Mouse (Mus musculus) stomach, postnatal 0 days (tissue): ENCODE measurements around the gene Rif1. TPM values are rescaled to one million over a fixed set of nuclear protein-coding genes. Genes with fewer than 3 reads are reported as not detected.

ENCODE experiments used
- ATAC-seq: fragments of 200-750 bp; cut with Nextera tagmentation; 2 replicates; pipeline ENCODE4 v1.8.0; 2017; ENCODE audit not compliant: low FRiP score, low TSS enrichment
- DNase-seq: peaks from one replicate; pipeline ENCODE4 v3.0.0-alpha.2; 2016; ENCODE audit warnings: low spot score
- H3K27ac ChIP-seq: fragments of 300-500 bp; sonication (generic); replicated peaks from 2 replicates; pipeline ENCODE4 v1.5.1; 2014; ENCODE audit warnings: mild to moderate bottlenecking, control low read depth
- H3K27me3 ChIP-seq: fragments of 300-500 bp; sonication (generic); 2 replicates; pipeline ENCODE4 v1.6.1; 2014; ENCODE audit warnings: low read length; ENCODE audit not compliant: control insufficient read depth, insufficient read depth
- H3K36me3 ChIP-seq: fragments of 300-500 bp; sonication (generic); 2 replicates; pipeline ENCODE4 v1.6.1; 2014; ENCODE audit warnings: low read length, mixed read lengths; ENCODE audit not compliant: control insufficient read depth, insufficient read depth
- H3K4me1 ChIP-seq: fragments of 300-500 bp; sonication (generic); replicated peaks from 2 replicates; pipeline ENCODE4 v1.6.1; 2014; ENCODE audit warnings: antibody characterized with exemption; ENCODE audit not compliant: control insufficient read depth, insufficient read depth
- H3K4me2 ChIP-seq: fragments of 300-500 bp; sonication (generic); replicated peaks from 2 replicates; pipeline ENCODE4 v1.6.1; 2014; ENCODE audit warnings: low read depth, mild to moderate bottlenecking, control low read depth, moderate library complexity
- H3K4me3 ChIP-seq: fragments of 300-500 bp; sonication (generic); 2 replicates; pipeline ENCODE4 v1.5.1; 2014; ENCODE audit warnings: low read depth, low read length, control low read depth
- H3K9ac ChIP-seq: fragments of 300-500 bp; sonication (generic); 2 replicates; pipeline ENCODE4 v1.6.1; 2014; ENCODE audit warnings: mild to moderate bottlenecking, low read length, control low read depth, mixed read lengths
- H3K9me3 ChIP-seq: fragments of 300-500 bp; sonication (generic); 2 replicates; pipeline ENCODE4 v1.6.1; 2016; ENCODE audit warnings: low read length; ENCODE audit not compliant: control insufficient read depth
- CTCF ChIP-seq: IDR thresholded peaks from 2 replicates; pipeline ENCODE4 v1.5.1; 2016; ENCODE audit warnings: antibody characterized with exemption, low read depth, mild to moderate bottlenecking, moderate library complexity
- EP300 ChIP-seq: optimal IDR thresholded peaks from 2 replicates; pipeline ENCODE3; 2016; ENCODE audit warnings: antibody characterized with exemption
- WGBS: fragments of 180-500 bp; shearing (Covaris S2); extraction: QIAGEN DNeasy Blood & Tissue Kit; methylation state at CpG from one replicate; pipeline ENCODE4 v1.1.7; 2014; 5-methylcytosine and 5-hydroxymethylcytosine counted together
- polyA plus RNA-seq: library from polyadenylated mRNA; unstranded; fragments of >200 nt; fragmentation: Nextera tagmentation; extraction: Ambion mirVana; gene quantifications from 2 replicates; pipeline ENCODE4 v1.2.1, GENCODE M21; 2015

Rif1 gene
- polyA plus RNA-seq, 1 experiment from 2014 or later: 8.9 TPM

GRCm38 (mm10) chr2:52043485-52043884, 29.1 kb upstream of the Rif1 start:
- H3K27me3 ChIP-seq: no peaks in the 10 kb centered on the region
- no peak overlapping the region for H3K9ac ChIP-seq
- H3K4me2 ChIP-seq: no peak overlapping the region
- TF ChIP-seq EP300 (no peak), CTCF (no peak)
- no peaks in the 10 kb centered on the region for H3K4me1 ChIP-seq
- no peaks in the 10 kb centered on the region for H3K9me3 ChIP-seq
- WGBS: 84% methylated on average over 11 of the region's 11 CpGs
- no peak for DNase-seq
- no peak overlapping the region for H3K27ac ChIP-seq
- no peak overlapping the region for H3K4me3 ChIP-seq
- H3K36me3 ChIP-seq: no peaks in the 10 kb centered on the region
- no peak for ATAC-seq

DNA sequence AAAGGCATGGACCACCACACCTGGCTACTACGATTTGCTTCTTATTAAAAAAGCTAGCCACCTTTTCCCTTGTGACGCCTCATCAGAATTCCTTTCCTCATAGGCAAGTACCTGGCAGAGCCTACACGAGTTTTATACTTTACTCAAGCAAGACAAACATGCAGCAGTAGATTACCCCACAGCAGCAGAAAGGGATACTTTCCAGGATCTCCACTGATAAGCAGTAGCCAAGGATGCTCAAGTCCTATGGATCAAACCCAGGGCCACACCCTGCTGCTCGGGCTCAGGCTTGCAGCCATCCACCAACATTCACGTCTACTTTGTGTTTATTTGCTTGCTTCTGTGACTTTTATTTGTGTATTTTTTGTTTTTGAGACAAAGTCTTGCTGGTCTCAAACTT, 26.6 kb upstream of the Rif1 start:
- no peak for TF ChIP-seq CTCF
- no peak for TF ChIP-seq EP300
- no peaks in the 10 kb centered on the region for H3K4me1 ChIP-seq
- no peaks in the 10 kb centered on the region for H3K9me3 ChIP-seq
- H3K4me2 ChIP-seq: no peak overlapping the region
- H3K36me3 ChIP-seq: no peaks in the 10 kb centered on the region
- ATAC-seq (no peak), DNase-seq (no peak)
- no peak overlapping the region for H3K27ac ChIP-seq
- no peak overlapping the region for H3K9ac ChIP-seq
- WGBS: 68% methylated on average over 5 of the region's 5 CpGs
- H3K4me3 ChIP-seq: no peak overlapping the region
- no peaks in the 10 kb centered on the region for H3K27me3 ChIP-seq

- no peaks in the 10 kb centered on the region for H3K36me3 ChIP-seq
- no peak overlapping the region for H3K4me2 ChIP-seq
- no peak for DNase-seq
- H3K4me3 ChIP-seq: no peak overlapping the region
- H3K9me3 ChIP-seq: no peaks in the 10 kb centered on the region
- H3K4me1 ChIP-seq: no peaks in the 10 kb centered on the region
- 85% methylated on average over 11 of the region's 11 CpGs for WGBS
- no peak for ATAC-seq
- no peak for TF ChIP-seq EP300
- no peak overlapping the region for H3K9ac ChIP-seq
- H3K27me3 ChIP-seq: no peaks in the 10 kb centered on the region
- no peak overlapping the region for H3K27ac ChIP-seq
These were observed 21.8 kb upstream of the Rif1 start for GRCm38 (mm10) chr2:52050823-52051222.

DNA sequence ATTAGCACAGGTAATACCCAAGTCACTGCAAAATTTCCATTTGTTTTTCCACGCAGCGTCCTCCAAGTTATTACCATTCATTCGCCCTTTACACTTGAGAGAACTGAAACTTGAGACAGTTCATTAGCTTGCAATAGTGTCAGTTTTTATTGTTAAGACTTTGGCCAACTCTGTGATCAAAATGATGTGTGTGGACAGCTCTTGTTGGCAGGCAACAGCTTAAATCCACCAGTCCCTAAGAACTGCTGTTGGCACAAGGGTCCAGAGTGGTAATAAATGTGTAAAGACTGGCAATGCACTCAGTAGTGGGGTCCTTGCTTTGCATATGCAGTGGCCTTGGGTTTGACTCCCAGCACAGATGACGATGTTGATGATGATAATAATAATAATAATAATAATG, 20.3 kb upstream of the Rif1 start:
- no peak for TF ChIP-seq EP300
- no peaks in the 10 kb centered on the region for H3K27me3 ChIP-seq
- ATAC-seq (no peak), DNase-seq (no peak)
- 82% methylated on average over 4 of the region's 4 CpGs for WGBS
- H3K4me2 ChIP-seq: no peak overlapping the region
- H3K4me1 ChIP-seq: no peaks in the 10 kb centered on the region
- H3K4me3 ChIP-seq: no peak overlapping the region
- H3K27ac ChIP-seq: no peak overlapping the region
- no peaks in the 10 kb centered on the region for H3K36me3 ChIP-seq
- H3K9ac ChIP-seq: no peak overlapping the region
- H3K9me3 ChIP-seq: no peaks in the 10 kb centered on the region

DNA sequence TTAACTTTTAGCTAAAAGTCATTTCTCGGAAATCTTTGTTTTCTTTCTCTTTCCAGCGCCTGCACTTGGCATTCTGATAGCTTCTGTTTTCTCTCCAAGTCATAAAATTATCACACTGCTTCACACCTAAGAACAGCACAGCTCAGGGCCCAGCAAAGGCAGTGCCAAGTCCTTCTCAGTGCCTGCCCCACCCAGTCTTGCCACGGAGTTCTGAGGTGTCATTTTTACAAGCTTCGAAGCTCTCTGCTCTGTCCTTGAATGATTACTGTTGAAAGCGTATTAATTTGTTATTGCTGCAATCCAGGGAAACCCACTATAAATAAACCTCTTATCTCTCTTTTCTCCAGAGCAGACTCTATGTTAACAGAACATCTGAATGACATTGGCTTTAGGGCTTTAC, 19.1 kb upstream of the Rif1 start:
- Histone ChIP-seq H3K9ac (no peak overlapping the region), H3K9me3 (no peaks in the 10 kb centered on the region), H3K36me3 (no peaks in the 10 kb centered on the region), H3K27me3 (no peaks in the 10 kb centered on the region), H3K4me1 (no peaks in the 10 kb centered on the region), H3K4me3 (no peak overlapping the region), H3K27ac (no peak overlapping the region), H3K4me2 (no peak overlapping the region)
- 29% methylated on average over 5 of the region's 5 CpGs for WGBS
- no peak for DNase-seq
- ATAC-seq: no peak
- TF ChIP-seq CTCF (no peak), EP300 (no peak)

GRCm38 (mm10) chr2:52055616-52056015, 17.0 kb upstream of the Rif1 start:
- TF ChIP-seq EP300 (no peak), CTCF (no peak)
- 49% methylated on average over 4 of the region's 4 CpGs for WGBS
- H3K9ac ChIP-seq: no peak overlapping the region

More at GRCm38 (mm10) chr2:52055616-52056015, 17.0 kb upstream of the Rif1 start:
- no peak overlapping the region for H3K27ac ChIP-seq
- no peak overlapping the region for H3K4me2 ChIP-seq
- H3K36me3 ChIP-seq: no peaks in the 10 kb centered on the region
- no peak for ATAC-seq
- H3K27me3 ChIP-seq: no peaks in the 10 kb centered on the region
- no peak overlapping the region for H3K4me3 ChIP-seq
- no peak for DNase-seq
- no peaks in the 10 kb centered on the region for H3K4me1 ChIP-seq
- no peaks in the 10 kb centered on the region for H3K9me3 ChIP-seq
